Mouse (Mus musculus): ENCODE measurements at regions not wholly inside any gene's neighbourhood (a gene's known extent, or its start where the extent isn't known, plus 50 kb on each side); places are given as distances from the start of the nearest gene placed in this dataset.

- TF ChIP-seq CTCF (conservative IDR thresholded peaks at IDR 0.05; ENCODE audit: low read length) (no peak), NANOG (IDR thresholded peaks at IDR 0.05; ENCODE audit: borderline replicate concordance, low read length) (no peak), POU5F1 (IDR thresholded peaks at IDR 0.05; ENCODE audit: borderline replicate concordance, low read length) (no peak)
Measured at GRCm38 (mm10) chr19:56144221-56144620, 142.7 kb upstream of the Habp2 start.

Measured in E14TG2a.4 (cell line).